Mouse (Mus musculus) stomach, postnatal 0 days (tissue): ENCODE measurements around the gene Gm14597.
"Not testable (repeated sequence)": the region's sequence is repeated elsewhere in the genome, so short reads cannot be mapped to it uniquely, and the experiment has no call there.

ENCODE experiments used
- CTCF ChIP-seq: IDR thresholded peaks from 2 replicates; pipeline ENCODE4 v1.5.1; 2016; ENCODE audit warnings: antibody characterized with exemption, low read depth, mild to moderate bottlenecking, moderate library complexity
- EP300 ChIP-seq: optimal IDR thresholded peaks from 2 replicates; pipeline ENCODE3; 2016; ENCODE audit warnings: antibody characterized with exemption

- not testable (repeated sequence) for TF ChIP-seq CTCF, EP300
These were observed 2.6 kb downstream of the Gm14597 start for GRCm38 (mm10) chrX:53606176-53606575.
